Mouse (Mus musculus) c-Kit-negative CD71-positive TER-119-positive erythroid progenitor cells, embryonic 14.5 days (primary cell): Measurements from ENCODE around the gene Gm1673.

Experiments used
- DNase-seq: peaks from one replicate; pipeline ENCODE4 v3.0.0-alpha.2; 2013; ENCODE audit warnings: low read depth, low spot score

The Gm1673 gene

GRCm38 (mm10) chr5:33997051-33997741 lies 14.0 kb downstream of the Gm1673 start:
- DNase-seq, result no peak

- DNase-seq, result no peak
These were observed 14.7 kb downstream of the Gm1673 start for GRCm38 (mm10) chr5:33997829-33998504.

- DNase-seq, result no peak
These were observed 15.3 kb downstream of the Gm1673 start for GRCm38 (mm10) chr5:33998505-33998877.

- DNase-seq, result no peak
These were observed 16.3 kb downstream of the Gm1673 start for GRCm38 (mm10) chr5:33999466-34000090.

GRCm38 (mm10) chr5:34000809-34001208 lies 17.6 kb downstream of the Gm1673 start:
- no peak for DNase-seq

- no peak for DNase-seq
These were observed 18.2 kb downstream of the Gm1673 start for GRCm38 (mm10) chr5:34001401-34001800.

- no peak for DNase-seq
These were observed 19.4 kb downstream of the Gm1673 start for GRCm38 (mm10) chr5:34002636-34003035.

- no peak for DNase-seq
These were observed 21.4 kb downstream of the Gm1673 start for GRCm38 (mm10) chr5:34004618-34005017.

- no peak for DNase-seq
These were observed 23.6 kb downstream of the Gm1673 start for GRCm38 (mm10) chr5:34006832-34007231.

GRCm38 (mm10) chr5:34007392-34007941 lies 24.2 kb downstream of the Gm1673 start:
- DNase-seq, result no peak

- DNase-seq, result no peak
These were observed 31.4 kb downstream of the Gm1673 start for GRCm38 (mm10) chr5:34014652-34015051.

GRCm38 (mm10) chr5:34018968-34019367 lies 35.7 kb downstream of the Gm1673 start:
- no peak for DNase-seq

GRCm38 (mm10) chr5:34030101-34030500 lies 46.9 kb downstream of the Gm1673 start:
- no peak for DNase-seq

GRCm38 (mm10) chr5:34031022-34031421 lies 47.8 kb downstream of the Gm1673 start:
- DNase-seq, result no peak

- DNase-seq, result no peak
These were observed 49.3 kb downstream of the Gm1673 start for GRCm38 (mm10) chr5:34032520-34032919.
